Mouse (Mus musculus): ENCODE measurements around the gene Trio.

- TF ChIP-seq POLR2A (IDR thresholded peaks at IDR 0.05; ENCODE audit: low read depth, low read length) (no peak), CTCF (IDR thresholded peaks at IDR 0.05; ENCODE audit: extremely low read depth, insufficient read depth, insufficient read length, insufficient replicate concordance) (no peak)
These were observed 239.2 kb downstream of the Trio start for GRCm38 (mm10) chr15:27786418-27786817.
